Mouse (Mus musculus) lung, adult 2 months (tissue): ENCODE measurements around the gene Rbms3. TPM values are rescaled to one million over a fixed set of nuclear protein-coding genes. Genes with fewer than 3 reads are reported as not detected.

Experiments
- DNase-seq: peaks from one replicate; pipeline ENCODE4 v3.0.0; 2022
- H3K4me1 ChIP-seq: fragments of 200-500 bp; 2 replicates; pipeline ENCODE4 v1.6.1; 2011; ENCODE audit warnings: low read length; ENCODE audit not compliant: control insufficient read depth, insufficient read depth
- H3K4me3 ChIP-seq: fragments of 200-500 bp; replicated peaks from 2 replicates; pipeline ENCODE3; 2011; ENCODE audit warnings: low read depth, mild to moderate bottlenecking, control low read depth, low read length; ENCODE audit errors: extremely low read depth
- CTCF ChIP-seq: fragments of 200-500 bp; IDR thresholded peaks from 2 replicates; pipeline ENCODE4 v1.5.1; 2011; ENCODE audit warnings: mild to moderate bottlenecking, low read length, control low read depth; ENCODE audit not compliant: insufficient read depth
- POLR2A ChIP-seq: fragments of 200-500 bp; IDR thresholded peaks from 2 replicates; pipeline ENCODE4 v1.6.1; 2011; ENCODE audit warnings: low read depth, mild to moderate bottlenecking, control low read depth, low read length, borderline replicate concordance; ENCODE audit errors: extremely low read depth
- WGBS: fragments of 180-500 bp; shearing (Covaris S2); methylation state at CpG from one replicate; pipeline ENCODE4 v1.1.7; 2018; 5-methylcytosine and 5-hydroxymethylcytosine counted together
- polyA plus RNA-seq: library from polyadenylated mRNA; depleted of rRNA; stranded (reverse); fragments of >200 nt; gene quantifications from 2 replicates; pipeline ENCODE4 v1.2.3, GENCODE M21; 2012

Rbms3 gene
- polyA plus RNA-seq, 1 experiment, result 35.8 TPM

DNA sequence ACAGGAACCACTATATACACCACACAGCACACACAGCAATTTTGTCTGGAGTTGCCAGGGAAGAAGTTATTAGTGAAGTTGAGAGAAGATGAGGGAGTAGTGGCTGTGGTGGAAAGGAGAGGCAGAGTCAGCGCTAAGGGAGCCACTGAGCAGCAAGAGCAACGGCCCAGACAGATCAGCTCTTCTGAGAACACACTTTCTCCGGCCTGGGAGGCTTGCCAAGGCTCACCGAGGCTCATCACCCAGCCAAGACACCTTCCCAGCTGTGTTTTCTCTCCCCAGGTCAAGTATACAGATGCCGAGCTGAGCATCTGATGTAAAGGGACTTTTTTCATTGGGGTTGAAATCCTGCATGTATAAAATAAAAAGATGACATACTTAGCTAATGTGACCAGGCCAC lies 206.5 kb downstream of the Rbms3 start:
- no peak for DNase-seq
- Histone ChIP-seq H3K4me3 (no peak overlapping the region), H3K4me1 (no peaks in the 10 kb centered on the region)
- TF ChIP-seq CTCF (no peak), POLR2A (no peak)
- WGBS, result 75% methylated on average over 5 of the region's 5 CpGs

DNA sequence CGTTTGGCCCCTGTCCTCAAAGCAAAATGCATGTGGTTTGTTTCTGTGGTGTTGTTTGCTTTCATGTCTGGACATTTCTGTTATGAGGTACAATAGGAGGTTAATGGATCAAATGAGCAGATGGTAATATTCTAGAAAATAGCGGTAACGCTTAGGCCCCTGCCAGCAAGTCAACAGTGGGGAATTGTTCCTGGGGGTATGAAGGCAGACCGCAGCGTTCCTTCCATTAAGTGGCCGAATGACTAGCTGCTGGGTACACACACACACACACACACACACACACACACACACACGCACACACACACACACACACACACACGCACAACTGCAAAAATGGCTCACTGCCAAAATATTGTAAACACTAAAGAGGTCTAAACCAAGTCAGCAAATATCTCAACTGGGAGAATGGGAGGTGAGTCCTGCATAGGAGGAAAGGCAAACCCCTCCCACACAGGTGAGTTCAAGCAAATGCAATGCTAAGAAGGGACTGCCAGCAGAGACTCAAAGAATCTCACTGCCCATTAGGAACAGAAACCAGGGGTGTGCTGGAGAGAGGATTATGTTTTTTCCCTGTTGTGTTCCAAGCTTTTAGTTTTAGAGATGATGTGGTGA lies 209.7 kb downstream of the Rbms3 start:
- no peak for TF ChIP-seq CTCF
- no peak for TF ChIP-seq POLR2A
- no peaks in the 10 kb centered on the region for H3K4me1 ChIP-seq
- H3K4me3 ChIP-seq, result no peak overlapping the region
- 61% methylated on average over 8 of the region's 8 CpGs for WGBS
- DNase-seq, result no peak

DNA sequence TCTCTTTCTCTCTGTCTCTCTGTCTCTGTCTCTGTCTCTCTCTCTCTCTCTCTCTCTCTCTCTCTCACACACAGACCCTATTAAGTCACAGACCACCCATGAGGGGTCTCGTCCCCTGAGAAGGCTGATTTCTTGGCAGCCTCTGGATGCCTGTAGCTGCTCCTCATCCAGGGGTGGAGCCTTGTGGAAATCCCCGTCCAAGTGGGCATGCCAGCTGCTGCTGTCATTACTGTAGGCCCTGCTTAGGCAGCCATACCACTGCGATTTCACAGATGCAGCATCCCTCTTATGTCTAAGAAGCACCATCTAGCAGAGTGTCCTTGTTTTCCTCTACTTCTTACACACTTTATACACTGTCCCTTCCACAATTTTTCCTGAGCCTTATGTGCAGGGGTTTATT lies 216.5 kb downstream of the Rbms3 start:
- no peak for DNase-seq
- H3K4me1 ChIP-seq, result no peaks in the 10 kb centered on the region
- no peak for TF ChIP-seq CTCF
- no peak for TF ChIP-seq POLR2A
- H3K4me3 ChIP-seq, result no peak overlapping the region
- WGBS, result 55% methylated on average over 3 of the region's 3 CpGs

DNA sequence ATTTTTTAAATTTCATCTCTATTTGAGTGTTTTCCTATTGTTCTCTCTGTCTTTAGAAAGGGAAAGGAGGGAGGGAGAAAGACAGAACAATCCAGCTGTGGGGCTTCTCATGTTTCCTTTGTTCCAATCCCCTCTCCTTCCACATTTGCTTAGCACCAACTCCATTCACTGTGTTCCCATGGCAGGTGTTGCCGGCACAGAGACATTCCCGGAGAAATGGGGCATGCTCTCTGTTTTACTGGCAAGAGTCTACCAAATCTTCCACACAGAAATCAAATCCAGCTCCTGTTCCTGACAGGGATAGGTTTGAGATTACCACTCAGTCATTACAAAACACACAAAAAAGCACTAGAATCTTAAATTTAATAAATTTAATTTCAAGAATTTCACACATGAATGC lies 217.1 kb downstream of the Rbms3 start:
- WGBS, result 68% methylated on average over 2 of the region's 2 CpGs
- Histone ChIP-seq H3K4me3 (no peak overlapping the region), H3K4me1 (no peaks in the 10 kb centered on the region)
- TF ChIP-seq POLR2A (no peak), CTCF (no peak)
- DNase-seq, result no peak

DNA sequence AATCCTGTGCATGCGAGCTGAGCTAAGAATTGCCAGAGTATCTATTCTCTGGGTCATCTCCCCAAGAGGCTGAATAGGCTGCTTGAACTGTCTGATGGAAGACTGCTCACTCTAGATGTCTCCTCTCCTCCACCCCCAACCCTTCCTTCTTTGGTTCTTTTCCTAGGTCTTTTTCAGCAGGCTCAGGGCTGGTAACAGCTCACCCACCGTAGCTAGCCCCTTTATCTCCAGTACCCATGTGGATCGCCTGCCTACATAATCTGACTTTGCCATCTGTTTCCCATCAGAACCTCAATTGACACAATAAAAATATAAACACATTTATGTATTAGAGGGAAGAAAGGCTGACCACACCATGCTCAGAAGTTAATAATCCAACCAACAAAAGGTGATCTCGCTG lies 225.1 kb downstream of the Rbms3 start:
- WGBS, result 65% methylated on average over 4 of the region's 4 CpGs
- no peak for DNase-seq
- Histone ChIP-seq H3K4me3 (no peak overlapping the region), H3K4me1 (no peaks in the 10 kb centered on the region)
- TF ChIP-seq POLR2A, result no peak
- no peak for TF ChIP-seq CTCF

DNA sequence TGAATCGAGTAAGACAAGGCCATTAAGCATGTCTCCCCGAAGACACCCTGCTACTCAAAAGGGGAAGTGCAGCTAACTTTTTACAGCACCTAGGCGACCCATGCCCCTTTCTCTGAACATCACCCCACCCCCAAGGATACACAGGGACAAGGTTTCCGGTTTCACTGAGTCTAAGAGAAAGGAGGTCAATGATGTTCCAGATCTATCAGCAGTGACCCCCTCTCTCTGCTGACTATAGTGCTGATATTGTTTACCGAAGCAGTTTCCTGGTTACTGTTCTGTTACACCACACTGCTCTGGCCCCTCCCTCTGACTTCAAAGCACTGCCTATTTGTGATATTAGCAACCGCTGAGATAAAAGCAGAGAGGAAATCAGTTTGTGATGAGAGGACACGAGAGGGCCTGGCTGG lies 229.4 kb downstream of the Rbms3 start:
- H3K4me3 ChIP-seq, result no peak overlapping the region
- H3K4me1 ChIP-seq, result no peaks in the 10 kb centered on the region
- TF ChIP-seq CTCF (no peak), POLR2A (no peak)
- 20% methylated on average over 7 of the region's 7 CpGs for WGBS
- no peak for DNase-seq

DNA sequence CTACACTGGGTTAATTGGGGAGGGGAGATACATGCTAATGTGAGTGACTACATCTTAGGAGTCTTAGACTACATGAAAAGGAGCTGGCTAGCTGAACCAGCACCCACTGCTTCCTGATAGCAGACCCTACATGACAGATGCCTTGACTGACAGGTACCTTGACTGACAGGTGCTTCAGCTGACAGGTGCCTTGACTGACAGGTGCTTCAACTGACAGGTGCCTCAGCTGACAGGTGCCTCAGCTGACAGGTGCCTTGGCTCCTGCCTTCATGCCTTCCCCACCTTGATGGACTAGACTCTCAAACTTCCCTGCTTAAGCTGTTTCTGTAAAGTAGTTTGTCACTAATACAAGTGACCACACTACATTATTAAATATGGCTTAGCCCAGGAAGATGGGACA lies 232.6 kb downstream of the Rbms3 start:
- TF ChIP-seq CTCF, result no peak
- TF ChIP-seq POLR2A, result no peak
- no peaks in the 10 kb centered on the region; the same call in 1 of the 2 replicates for H3K4me1 ChIP-seq
- DNase-seq, result no peak
- no peak overlapping the region for H3K4me3 ChIP-seq

DNA sequence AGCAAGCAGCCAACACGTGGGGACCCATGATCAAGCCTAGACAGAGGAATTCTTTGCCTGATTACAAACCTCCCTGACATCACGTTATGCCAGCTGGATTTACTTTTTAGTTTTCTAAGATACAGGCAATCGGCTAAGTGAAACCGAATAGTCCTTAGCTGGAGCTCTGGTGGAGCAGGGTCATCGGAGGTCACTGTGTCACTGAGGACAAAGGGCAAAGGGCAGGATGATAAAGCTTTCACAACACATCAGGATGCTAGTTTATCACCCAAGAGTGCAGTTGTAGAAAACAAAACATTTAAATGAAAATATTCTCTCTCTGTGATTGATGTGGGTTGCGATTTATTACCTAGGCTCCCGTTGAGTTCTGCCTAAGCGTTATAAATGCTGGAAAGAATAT lies 233.1 kb downstream of the Rbms3 start:
- DNase-seq, result no peak
- H3K4me1 ChIP-seq, result no peaks in the 10 kb centered on the region; the same call in 1 of the 2 replicates
- 83% methylated on average over 8 of the region's 8 CpGs for WGBS
- no peak for TF ChIP-seq POLR2A
- TF ChIP-seq CTCF, result no peak
- no peak overlapping the region for H3K4me3 ChIP-seq

DNA sequence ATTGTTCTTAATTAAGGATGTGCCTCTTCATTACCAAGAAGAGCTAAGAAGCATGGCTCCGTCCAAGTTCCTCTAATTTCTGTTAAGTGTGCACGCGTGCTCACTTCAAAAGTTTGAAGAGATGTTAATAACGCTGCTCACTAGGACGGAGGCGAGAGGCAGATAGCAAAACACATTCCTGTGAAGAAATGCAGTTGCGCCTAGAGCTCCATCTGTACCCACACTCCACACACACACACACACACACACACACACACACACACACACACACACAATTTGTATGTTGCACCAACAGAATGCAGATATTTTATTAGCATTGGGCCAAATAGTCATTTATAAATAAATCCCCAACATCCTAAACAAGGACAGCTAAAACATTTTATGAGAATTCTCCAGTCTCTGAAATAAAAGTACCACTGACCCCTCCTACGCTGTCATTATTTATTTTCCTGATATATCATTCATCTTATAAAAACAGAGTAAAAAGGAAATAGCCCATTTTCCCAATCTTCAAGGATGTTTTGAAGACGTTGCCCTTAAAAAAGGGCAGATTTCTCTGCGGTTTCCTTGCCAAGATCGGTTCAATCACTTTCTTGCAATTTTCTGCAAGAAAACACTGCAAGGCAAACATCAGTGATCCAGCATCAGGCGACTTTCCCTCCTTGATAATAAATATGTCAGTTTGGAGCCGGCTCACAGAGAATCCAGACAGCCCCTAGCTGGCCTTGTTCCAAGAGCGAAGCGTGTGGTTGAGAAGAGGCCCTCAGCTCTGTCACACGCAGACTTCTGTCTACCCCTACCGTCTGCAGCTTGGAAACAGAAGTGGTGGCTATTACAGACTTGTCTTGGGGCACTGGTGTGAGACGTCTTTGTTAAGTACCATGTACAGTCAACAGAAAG lies 235.8 kb downstream of the Rbms3 start:
- WGBS, result 46% methylated on average over 18 of the region's 18 CpGs

DNA sequence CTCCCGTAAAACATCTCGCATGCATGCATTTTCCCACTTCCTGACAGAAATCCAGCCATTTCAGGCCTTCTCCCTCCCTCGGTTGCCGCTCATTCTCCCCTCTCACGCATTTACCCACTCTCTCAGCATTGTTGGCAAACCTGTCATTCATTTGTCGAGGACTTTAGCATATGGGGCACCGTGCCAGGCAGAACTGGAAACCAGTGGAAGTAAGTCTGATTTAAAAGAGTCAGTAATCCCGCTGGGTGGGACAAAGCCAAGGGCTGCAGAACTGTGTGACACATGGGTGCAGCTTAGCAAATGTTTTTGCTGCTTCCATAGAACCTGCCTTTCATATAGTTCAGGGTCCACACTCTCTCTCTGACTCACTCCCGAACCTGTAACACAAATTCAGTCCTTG lies 241.7 kb downstream of the Rbms3 start:
- TF ChIP-seq POLR2A, result no peak
- TF ChIP-seq CTCF, result no peak
- no peak overlapping the region for H3K4me3 ChIP-seq
- 72% methylated on average over 9 of the region's 9 CpGs for WGBS
- H3K4me1 ChIP-seq, result no peaks in the 10 kb centered on the region
- DNase-seq, result no peak

More for the DNA sequence above, 235.8 kb downstream of the Rbms3 start:
- TF ChIP-seq POLR2A (no peak), CTCF (no peak)
- no peak overlapping the region for H3K4me3 ChIP-seq
- peak; percentile 5 for DNase-seq
- H3K4me1 ChIP-seq, result no peaks in the 10 kb centered on the region; the same call in 1 of the 2 replicates
